Mouse (Mus musculus) G1E (cell line): ENCODE results near the gene Btbd2. TPM values are rescaled to one million over a fixed set of nuclear protein-coding genes. Genes with fewer than 3 reads are reported as not detected.

ENCODE experiments used
- ATAC-seq: 2 replicates; pipeline ENCODE4 v1.8.0; 2016; ENCODE audit warnings: mild to moderate bottlenecking; ENCODE audit not compliant: insufficient number of reproducible peaks, poor library complexity, low FRiP score, severe bottlenecking; ENCODE audit errors: extremely low read depth
- DNase-seq: peaks from one replicate; pipeline ENCODE4 v3.0.0; 2012; ENCODE audit warnings: low spot score
- H3K27me3 ChIP-seq: 2 replicates; pipeline ENCODE4 v1.6.1; 2012; ENCODE audit warnings: mild to moderate bottlenecking, low read length, inconsistent platforms; ENCODE audit not compliant: insufficient read depth
- H3K36me3 ChIP-seq: replicated peaks from 2 replicates; pipeline ENCODE3; 2012; ENCODE audit warnings: mild to moderate bottlenecking, inconsistent platforms
- H3K4me1 ChIP-seq: 2 replicates; pipeline ENCODE4 v1.6.1; 2012; ENCODE audit warnings: low read depth, low read length, inconsistent platforms, mixed read lengths; ENCODE audit not compliant: insufficient read depth
- H3K4me3 ChIP-seq: 2 replicates; pipeline ENCODE4 v1.5.1; 2012; ENCODE audit warnings: low read depth, mild to moderate bottlenecking, inconsistent platforms, low read length, moderate library complexity, mixed read lengths
- H3K9me3 ChIP-seq: replicated peaks from 2 replicates; pipeline ENCODE4 v1.6.1; 2012; ENCODE audit warnings: inconsistent platforms
- CTCF ChIP-seq: IDR thresholded peaks from 2 replicates; pipeline ENCODE4 v1.5.1; 2012; ENCODE audit warnings: low read depth, low read length, inconsistent platforms, mixed read lengths
- GATA1 ChIP-seq: IDR thresholded peaks from 2 replicates; pipeline ENCODE4 v1.6.1; 2012; ENCODE audit warnings: borderline replicate concordance, low read length, inconsistent platforms, mixed read lengths
- GATA2 ChIP-seq: IDR thresholded peaks from 2 replicates; pipeline ENCODE4 v1.6.1; 2012; ENCODE audit warnings: low read depth, low read length, inconsistent platforms, borderline replicate concordance
- POLR2AphosphoS5 ChIP-seq: IDR thresholded peaks from 2 replicates; pipeline ENCODE4 v1.6.1; 2012; ENCODE audit warnings: low read depth, low read length, inconsistent platforms; ENCODE audit not compliant: insufficient replicate concordance
- TAL1 ChIP-seq: conservative IDR thresholded peaks from 2 replicates; pipeline ENCODE4 v1.6.1; 2012; ENCODE audit warnings: low read depth, low read length, inconsistent platforms, mixed read lengths
- polyA plus RNA-seq: library from polyadenylated mRNA; stranded (reverse); fragments of >175 nt; gene quantifications from 2 replicates; pipeline ENCODE4 v1.2.3, GENCODE M21; 2012
- total RNA-seq, 2 experiments: library from RNA; stranded (forward) in 1 of 2; stranded (reverse) in 1 of 2; fragments of 200-1000 nt in 1 of 2; fragments of >200 nt in 1 of 2; fragmentation: Nextera tagmentation in 1 of 2; gene quantifications; 2 replicates each; pipeline ENCODE4 v1.2.3; 2014 to 2017

The Btbd2 gene
- total and polyA plus RNA-seq, 3 experiments: 19.2 to 102 (median 19.7) TPM

- DNase-seq (peak; percentile 93), ATAC-seq (peak; percentile 54)
- TF ChIP-seq TAL1: no peak
- TF ChIP-seq GATA2: no peak
- no peak for TF ChIP-seq CTCF
- no peak for TF ChIP-seq POLR2AphosphoS5
- no peak for TF ChIP-seq GATA1
- Histone ChIP-seq H3K9me3 (no peaks in the 10 kb centered on the region), H3K27me3 (no peaks in the 10 kb centered on the region), H3K4me1 (peaks cover 83% of the 10 kb centered on the region), H3K36me3 (peaks cover 41% of the 10 kb centered on the region), H3K4me3 (peak overlapping the region; percentile 87)
Observed at GRCm38 (mm10) chr10:80676198-80676928, 19.5 kb upstream of the Btbd2 start.

GRCm38 (mm10) chr10:80675405-80676197 is 18.7 kb upstream of the Btbd2 start:
- H3K4me1 ChIP-seq: peaks cover 89% of the 10 kb centered on the region
- DNase-seq (no peak), ATAC-seq (no peak)
- H3K36me3 ChIP-seq: peaks cover 47% of the 10 kb centered on the region
- peak overlapping the region; percentile 87 for H3K4me3 ChIP-seq
- no peaks in the 10 kb centered on the region for H3K9me3 ChIP-seq
- H3K27me3 ChIP-seq: no peaks in the 10 kb centered on the region
- TF ChIP-seq POLR2AphosphoS5 (no peak), CTCF (no peak), GATA1 (no peak), TAL1 (no peak), GATA2 (no peak)

GRCm38 (mm10) chr10:80674851-80675404 is 18.1 kb upstream of the Btbd2 start:
- H3K36me3 ChIP-seq: peaks cover 54% of the 10 kb centered on the region
- H3K9me3 ChIP-seq: no peaks in the 10 kb centered on the region
- H3K4me1 ChIP-seq: peaks cover 89% of the 10 kb centered on the region
- DNase-seq (no peak), ATAC-seq (no peak)
- H3K27me3 ChIP-seq: no peaks in the 10 kb centered on the region
- H3K4me3 ChIP-seq: peak overlapping the region; percentile 87
- TF ChIP-seq POLR2AphosphoS5 (no peak), TAL1 (no peak), GATA1 (no peak), CTCF (no peak), GATA2 (no peak)

GRCm38 (mm10) chr10:80674161-80674711 is 17.4 kb upstream of the Btbd2 start:
- DNase-seq: no peak
- no peaks in the 10 kb centered on the region for H3K9me3 ChIP-seq
- no peaks in the 10 kb centered on the region for H3K27me3 ChIP-seq
- no peak for TF ChIP-seq GATA1
- TF ChIP-seq CTCF: no peak
- no peak for TF ChIP-seq GATA2
- no peak for TF ChIP-seq POLR2AphosphoS5
- no peak for TF ChIP-seq TAL1
- peaks cover 59% of the 10 kb centered on the region for H3K36me3 ChIP-seq
- peak overlapping the region; percentile 87 for H3K4me3 ChIP-seq
- peaks cover 89% of the 10 kb centered on the region for H3K4me1 ChIP-seq
- ATAC-seq: no peak

- Histone ChIP-seq H3K9me3 (no peaks in the 10 kb centered on the region), H3K4me3 (peak overlapping the region; percentile 87; the same call in 1 of the 2 replicates), H3K27me3 (no peaks in the 10 kb centered on the region), H3K36me3 (peaks cover 65% of the 10 kb centered on the region), H3K4me1 (peaks cover 90% of the 10 kb centered on the region)
- no peak for ATAC-seq
- TF ChIP-seq TAL1: no peak
- no peak for TF ChIP-seq POLR2AphosphoS5
- TF ChIP-seq GATA2: no peak
- no peak for TF ChIP-seq GATA1
- TF ChIP-seq CTCF: no peak
- no peak for DNase-seq
Observed at GRCm38 (mm10) chr10:80673690-80674089, 16.8 kb upstream of the Btbd2 start.

- Histone ChIP-seq H3K27me3 (no peaks in the 10 kb centered on the region; the same call in 1 of the 2 replicates), H3K4me1 (peaks cover 90% of the 10 kb centered on the region), H3K36me3 (peaks cover 80% of the 10 kb centered on the region), H3K9me3 (no peaks in the 10 kb centered on the region), H3K4me3 (peak overlapping the region; percentile 36; the same call in 1 of the 2 replicates)
- no peak for TF ChIP-seq GATA2
- no peak for TF ChIP-seq POLR2AphosphoS5
- no peak for TF ChIP-seq CTCF
- no peak for TF ChIP-seq GATA1
- TF ChIP-seq TAL1: no peak
- ATAC-seq (no peak), DNase-seq (no peak)
Observed at GRCm38 (mm10) chr10:80671936-80672690, 15.2 kb upstream of the Btbd2 start.
